Mouse (Mus musculus): Measurements from ENCODE around the gene Ilkap.

GRCm38 (mm10) chr1:91436380-91437082 is 37.9 kb upstream of the Ilkap start:
- TF ChIP-seq POLR2A (IDR thresholded peaks at IDR 0.05; ENCODE audit: low read depth, low read length) = no peak
- no peak for TF ChIP-seq CTCF (IDR thresholded peaks at IDR 0.05; ENCODE audit: borderline replicate concordance, insufficient read depth, low read length)

Data from embryonic fibroblast, embryonic 13.5 days (primary cell).